Mouse (Mus musculus) MEL (cell line): ENCODE data around the gene Ube2m. TPM values are rescaled to one million over a fixed set of nuclear protein-coding genes. Genes with fewer than 3 reads are reported as not detected.

Source experiments
- DNase-seq: peaks from one replicate; pipeline ENCODE4 v3.0.0; 2011; ENCODE audit warnings: low read depth, low spot score
- H3K27ac ChIP-seq: 2 replicates; pipeline ENCODE4 v1.5.1; 2012; ENCODE audit warnings: low read depth, mild to moderate bottlenecking, control low read depth, low read length, moderate library complexity; ENCODE audit not compliant: control insufficient read depth
- H3K27me3 ChIP-seq, 2 experiments: fragments of 150-350 bp in 1 of 2; sonication (generic) in 1 of 2; 2 replicates each; pipeline ENCODE4 v1.6.1; 2012; ENCODE audit warnings: low read length in 2 of 2, mild to moderate bottlenecking in 2 of 2, improper control_type of control experiment in 1 of 2, moderate library complexity in 1 of 2; ENCODE audit not compliant: insufficient read depth in 2 of 2, control insufficient read depth in 1 of 2
- H3K36me3 ChIP-seq, 2 experiments: 2 replicates each; pipeline ENCODE4 v1.6.1; 2012 to 2014; ENCODE audit warnings: low read length in 2 of 2, improper control_type of control experiment in 1 of 2, inconsistent platforms in 1 of 2, mild to moderate bottlenecking in 1 of 2; ENCODE audit not compliant: insufficient read depth in 2 of 2, control insufficient read depth in 1 of 2
- H3K4me1 ChIP-seq, 2 experiments: fragments of 150-350 bp in 1 of 2; sonication (generic) in 1 of 2; 2 replicates each; pipeline ENCODE4 v1.6.1; 2012; ENCODE audit warnings: low read length in 2 of 2, improper control_type of control experiment in 1 of 2, mild to moderate bottlenecking in 1 of 2; ENCODE audit not compliant: insufficient read depth in 2 of 2, control insufficient read depth in 1 of 2
- H3K4me3 ChIP-seq, 2 experiments: fragments of 150-350 bp in 1 of 2; sonication (generic) in 1 of 2; 2 replicates each; pipeline ENCODE4 v1.5.1; 2012; ENCODE audit warnings: low read depth in 2 of 2, low read length in 2 of 2, mild to moderate bottlenecking in 2 of 2, moderate library complexity in 2 of 2, control low read depth in 1 of 2, improper control_type of control experiment in 1 of 2; ENCODE audit not compliant: control insufficient read depth in 1 of 2, insufficient read depth in 1 of 2
- H3K79me2 ChIP-seq: 2 replicates; pipeline ENCODE4 v1.6.1; 2012; ENCODE audit warnings: mild to moderate bottlenecking, low read length, moderate library complexity; ENCODE audit not compliant: control insufficient read depth, poor library complexity, insufficient read depth
- H3K9ac ChIP-seq: 2 replicates; pipeline ENCODE4 v1.6.1; 2012; ENCODE audit warnings: low read depth, mild to moderate bottlenecking, control low read depth, low read length, moderate library complexity; ENCODE audit not compliant: control insufficient read depth, poor library complexity, severe bottlenecking
- H3K9me3 ChIP-seq: fragments of 150-350 bp; sonication (generic); replicated peaks from 2 replicates; pipeline ENCODE4 v1.6.1; 2012; ENCODE audit warnings: mild to moderate bottlenecking, low read length, improper control_type of control experiment, moderate library complexity; ENCODE audit not compliant: insufficient read depth
- CHD2 ChIP-seq: IDR thresholded peaks from 2 replicates; pipeline ENCODE4 v1.6.1; 2011; ENCODE audit warnings: low read length, improper control_type of control experiment
- CTCF ChIP-seq, 3 experiments: IDR thresholded peaks in 2 of 3; conservative IDR thresholded peaks in 1 of 3; 2 replicates each; pipeline ENCODE4 v1.5.1; 2011 to 2012; ENCODE audit warnings: low read length in 3 of 3, low read depth in 2 of 3, mild to moderate bottlenecking in 2 of 3, improper control_type of control experiment in 1 of 3, inconsistent platforms in 1 of 3, mixed read lengths in 1 of 3, moderate library complexity in 1 of 3; ENCODE audit not compliant: control insufficient read depth in 1 of 3, insufficient read depth in 1 of 3, poor library complexity in 1 of 3, severe bottlenecking in 1 of 3
- E2F4 ChIP-seq: IDR thresholded peaks from 2 replicates; pipeline ENCODE4 v1.6.1; 2011; ENCODE audit warnings: low read depth, low read length, improper control_type of control experiment, borderline replicate concordance
- EP300 ChIP-seq, 2 experiments: IDR thresholded peaks; 2 replicates each; pipeline ENCODE4 v1.6.1; 2011; ENCODE audit warnings: improper control_type of control experiment in 2 of 2, low read length in 2 of 2, low read depth in 1 of 2, mild to moderate bottlenecking in 1 of 2
- GATA1 ChIP-seq: IDR thresholded peaks from 2 replicates; pipeline ENCODE4 v1.6.1; 2011; ENCODE audit warnings: low read depth, low read length, improper control_type of control experiment
- HCFC1 ChIP-seq: IDR thresholded peaks from 2 replicates; pipeline ENCODE4 v1.6.1; 2012; ENCODE audit warnings: low read depth, mild to moderate bottlenecking, inconsistent platforms, low read length, improper control_type of control experiment, moderate library complexity
- JUND ChIP-seq: IDR thresholded peaks from 2 replicates; pipeline ENCODE4 v1.6.1; 2011; ENCODE audit warnings: low read depth, mild to moderate bottlenecking, improper control_type of control experiment, low read length
- KAT2A ChIP-seq: conservative IDR thresholded peaks from 2 replicates; pipeline ENCODE4 v1.6.1; 2012; ENCODE audit warnings: low read depth, low read length, improper control_type of control experiment, inconsistent platforms
- MAFK ChIP-seq: IDR thresholded peaks from 2 replicates; pipeline ENCODE4 v1.6.1; 2011; ENCODE audit warnings: low read depth, mild to moderate bottlenecking, low read length, improper control_type of control experiment, borderline replicate concordance
- MEF2A ChIP-seq: IDR thresholded peaks from 2 replicates; pipeline ENCODE4 v1.6.1; 2014; ENCODE audit warnings: low read depth, mild to moderate bottlenecking, inconsistent platforms, low read length, improper control_type of control experiment; ENCODE audit not compliant: poor library complexity, insufficient replicate concordance, severe bottlenecking; ENCODE audit errors: extremely low read depth
- MXI1 ChIP-seq: IDR thresholded peaks from 2 replicates; pipeline ENCODE4 v1.6.1; 2011; ENCODE audit warnings: mild to moderate bottlenecking, low read depth, low read length, improper control_type of control experiment
- MYC ChIP-seq: IDR thresholded peaks from 2 replicates; pipeline ENCODE4 v1.6.1; 2011; ENCODE audit warnings: low read depth, mild to moderate bottlenecking, low read length, improper control_type of control experiment, moderate library complexity
- POLR2A ChIP-seq, 2 experiments: IDR thresholded peaks; 2 replicates each; pipeline ENCODE4 v1.6.1; 2011 to 2012; ENCODE audit warnings: low read length in 2 of 2, mild to moderate bottlenecking in 2 of 2, control low read depth in 1 of 2, improper control_type of control experiment in 1 of 2, low read depth in 1 of 2, moderate library complexity in 1 of 2; ENCODE audit not compliant: control insufficient read depth in 1 of 2, insufficient read depth in 1 of 2, poor library complexity in 1 of 2
- POLR2AphosphoS2 ChIP-seq: IDR thresholded peaks from 2 replicates; pipeline ENCODE4 v1.6.1; 2011; ENCODE audit warnings: low read length, improper control_type of control experiment
- RAD21 ChIP-seq: IDR thresholded peaks from 2 replicates; pipeline ENCODE4 v1.6.1; 2011; ENCODE audit warnings: mild to moderate bottlenecking, low read depth, low read length, improper control_type of control experiment
- RCOR1 ChIP-seq: IDR thresholded peaks from 2 replicates; pipeline ENCODE4 v1.6.1; 2012; ENCODE audit warnings: low read depth, mild to moderate bottlenecking, inconsistent platforms, low read length, improper control_type of control experiment
- SIN3A ChIP-seq: IDR thresholded peaks from 2 replicates; pipeline ENCODE4 v1.6.1; 2012; ENCODE audit warnings: low read length, improper control_type of control experiment, inconsistent platforms
- SMC3 ChIP-seq: IDR thresholded peaks from 2 replicates; pipeline ENCODE4 v1.6.1; 2011; ENCODE audit warnings: low read depth, low read length, improper control_type of control experiment
- TBP ChIP-seq: IDR thresholded peaks from 2 replicates; pipeline ENCODE4 v1.8.0; 2011; ENCODE audit warnings: low read depth, low read length, improper control_type of control experiment
- TCF12 ChIP-seq: IDR thresholded peaks from 2 replicates; pipeline ENCODE4 v1.6.1; 2014; ENCODE audit warnings: low read depth, mild to moderate bottlenecking, inconsistent platforms, low read length, improper control_type of control experiment, moderate library complexity
- ZC3H11A ChIP-seq: IDR thresholded peaks from 2 replicates; pipeline ENCODE4 v1.6.1; 2012; ENCODE audit warnings: low read depth, mild to moderate bottlenecking, inconsistent platforms, low read length, improper control_type of control experiment
- ZKSCAN1 ChIP-seq: IDR thresholded peaks from 2 replicates; pipeline ENCODE4 v1.6.1; 2012; ENCODE audit warnings: low read depth, mild to moderate bottlenecking, inconsistent platforms, low read length, improper control_type of control experiment, moderate library complexity
- ZNF384 ChIP-seq: IDR thresholded peaks from 2 replicates; pipeline ENCODE4 v1.6.1; 2012; ENCODE audit warnings: low read depth, mild to moderate bottlenecking, inconsistent platforms, low read length, improper control_type of control experiment
- polyA plus RNA-seq, 2 experiments: library from polyadenylated mRNA; stranded (reverse) in 1 of 2; unstranded in 1 of 2; fragments of >175 nt in 1 of 2; fragments of >200 nt in 1 of 2; gene quantifications; 2 replicates each; pipeline versions ENCODE4 v1.2.1 to v1.2.4; 2012; ENCODE audit warnings: low replicate concordance in 2 of 2, low read depth in 1 of 2; ENCODE audit not compliant: insufficient read length in 2 of 2, insufficient read depth in 1 of 2, missing spikeins in 1 of 2
- total RNA-seq: library from RNA; depleted of rRNA; stranded (reverse); fragments of 300-350 nt; gene quantifications from 2 replicates; pipeline ENCODE4 v1.2.3, GENCODE M21; 2012

The Ube2m gene
- total and polyA plus RNA-seq, 3 experiments, result 134 to 336 TPM; not detected in 1

DNA sequence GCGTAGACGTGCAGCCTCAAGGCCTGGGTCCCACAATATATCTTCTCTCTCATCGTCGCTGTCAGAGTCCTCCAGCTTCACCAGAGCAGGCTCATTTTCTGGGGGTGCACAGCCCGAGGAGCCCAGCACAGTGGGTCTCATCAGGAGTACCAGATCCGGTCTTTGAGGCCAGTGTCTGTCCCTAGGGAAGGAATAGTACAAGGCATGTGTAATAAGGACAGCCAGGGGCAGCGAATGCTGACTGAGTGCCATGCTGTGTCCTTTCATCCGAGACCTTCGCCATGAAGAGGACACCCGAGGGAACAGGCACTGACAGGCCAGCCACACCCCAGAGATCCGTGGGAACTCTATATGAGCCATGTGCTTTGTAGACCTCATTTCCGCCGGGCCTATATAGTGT, 14.9 kb upstream of the Ube2m start:
- Histone ChIP-seq H3K27ac (no peak overlapping the region), H3K36me3 (peaks cover 0 to 2% of the 10 kb centered on the region in 2 experiments; a peak in 1 of 4 replicates), H3K4me1 (peaks cover 4% of the 10 kb centered on the region in 2 experiments; a peak in 3 of 4 replicates), H3K4me3 (no peak overlapping the region), H3K27me3 (no peaks in the 10 kb centered on the region), H3K79me2 (no peaks in the 10 kb centered on the region; the same call in 1 of the 2 replicates), H3K9ac (no peak overlapping the region), H3K9me3 (no peaks in the 10 kb centered on the region)
- TF ChIP-seq CHD2, result no peak
- no peak for TF ChIP-seq KAT2A
- TF ChIP-seq MEF2A, result no peak
- no peak for TF ChIP-seq ZKSCAN1
- TF ChIP-seq CTCF (IDR thresholded peaks at IDR 0.05 in 2 of 3, conservative IDR thresholded peaks at IDR 0.05 in 1 of 3; ENCODE audit: control insufficient read depth in 1 of 3, insufficient read depth in 1 of 3, low read depth in 2 of 3, low read length in 3 of 3, poor library complexity in 1 of 3, severe bottlenecking in 1 of 3), result no peak
- TF ChIP-seq TBP, result no peak
- no peak for TF ChIP-seq E2F4
- no peak for TF ChIP-seq ZNF384
- TF ChIP-seq POLR2AphosphoS2, result no peak
- no peak for TF ChIP-seq SMC3
- no peak for TF ChIP-seq RCOR1
- TF ChIP-seq HCFC1, result no peak
- no peak for TF ChIP-seq MYC
- no peak for TF ChIP-seq SIN3A
- TF ChIP-seq RAD21, result no peak
- TF ChIP-seq EP300 (IDR thresholded peaks at IDR 0.05; ENCODE audit: low read depth in 1 of 2, low read length in 2 of 2), result no peak
- TF ChIP-seq POLR2A (IDR thresholded peaks at IDR 0.05; ENCODE audit: control insufficient read depth in 1 of 2, insufficient read depth in 1 of 2, low read depth in 1 of 2, low read length in 2 of 2, poor library complexity in 1 of 2), result no peak
- TF ChIP-seq MAFK, result no peak
- TF ChIP-seq JUND, result no peak
- no peak for TF ChIP-seq TCF12
- no peak for DNase-seq

DNA sequence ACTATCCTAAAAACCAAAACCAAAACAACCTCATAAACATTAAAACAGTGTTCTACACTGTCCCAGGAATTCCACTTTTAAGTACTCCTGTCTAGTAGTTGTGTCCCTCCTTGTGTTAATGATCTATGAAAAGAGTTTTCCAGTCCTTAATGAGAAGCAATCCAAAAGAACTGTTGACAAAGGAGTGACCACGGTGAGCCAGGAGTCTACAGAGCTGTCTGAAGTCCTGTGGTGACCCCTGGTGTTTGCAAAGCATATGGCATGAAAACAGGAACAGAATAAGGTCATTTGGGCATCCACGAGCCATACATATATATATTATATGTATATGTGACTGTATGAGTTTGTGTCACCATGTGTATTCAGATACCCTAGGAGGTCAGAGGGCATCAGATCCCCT, 8.0 kb upstream of the Ube2m start:
- no peak for TF ChIP-seq GATA1
- TF ChIP-seq RAD21, result peak; percentile 95
- peak; percentile 87 for TF ChIP-seq SMC3
- 0 out of 2 replicates have a peak, but pooled peaks have one; percentile 26 for TF ChIP-seq SIN3A
- peak; percentile 89 for TF ChIP-seq ZC3H11A
- peak; percentile 70 to 87 (median 73) for TF ChIP-seq CTCF (IDR thresholded peaks at IDR 0.05 in 2 of 3, conservative IDR thresholded peaks at IDR 0.05 in 1 of 3; ENCODE audit: control insufficient read depth in 1 of 3, insufficient read depth in 1 of 3, low read depth in 2 of 3, low read length in 3 of 3, poor library complexity in 1 of 3, severe bottlenecking in 1 of 3)
- no peak for TF ChIP-seq HCFC1
- TF ChIP-seq MXI1, result no peak
- no peak for TF ChIP-seq POLR2AphosphoS2
- DNase-seq, result peak; percentile 81
- H3K27ac ChIP-seq, result no peak overlapping the region

More for the DNA sequence above, 8.0 kb upstream of the Ube2m start:
- Histone ChIP-seq H3K79me2 (no peaks in the 10 kb centered on the region), H3K9ac (no peak overlapping the region), H3K27me3 (no peaks in the 10 kb centered on the region), H3K4me1 (no peaks in the 10 kb centered on the region), H3K36me3 (no peaks in the 10 kb centered on the region), H3K4me3 (no peak overlapping the region), H3K9me3 (no peaks in the 10 kb centered on the region)
